Mouse (Mus musculus): ENCODE data around the gene Gm9817. TPM values are rescaled to one million over a fixed set of nuclear protein-coding genes. Genes with fewer than 3 reads are reported as not detected.

The Gm9817 gene
- polyA plus RNA-seq (2012; rRNA removed), result 0.02 TPM in 1 of 2 replicates, not detected in the other

GRCm38 (mm10) chr13:45078392-45078791 is at the start of gene Gm9817:
Gene Gm9817 (plus strand): TSS chr13:45078692.

Other genes with a start within 250 kb of the Gm9817 start
- 23.2 and 23.6 TPM in 2 replicates for gene Dtnbp1, start 76.5 kb upstream of the Gm9817 start, polyA plus RNA-seq (2012; rRNA removed)